Mouse (Mus musculus) neural tube, embryonic 12.5 days (tissue): ENCODE data around the gene Gm44511. TPM values are rescaled to one million over a fixed set of nuclear protein-coding genes. Genes with fewer than 3 reads are reported as not detected.
"Not testable (repeated sequence)": the region's sequence is repeated elsewhere in the genome, so short reads cannot be mapped to it uniquely, and the experiment has no call there.

Source experiments
- ATAC-seq: fragments of 200-750 bp; cut with Nextera tagmentation; 2 replicates; pipeline ENCODE4 v1.8.0; 2017; ENCODE audit warnings: low read depth, mild to moderate bottlenecking, moderate TSS enrichment, moderate library complexity; ENCODE audit not compliant: low FRiP score
- H3K27ac ChIP-seq: fragments of 300-500 bp; sonication (generic); 2 replicates; pipeline ENCODE4 v1.5.1; 2016
- H3K27me3 ChIP-seq: fragments of 300-500 bp; sonication (generic); replicated peaks from 2 replicates; pipeline ENCODE4 v1.6.1; 2016; ENCODE audit warnings: mild to moderate bottlenecking
- H3K36me3 ChIP-seq: fragments of 300-500 bp; sonication (generic); 2 replicates; pipeline ENCODE4 v1.6.1; 2016; ENCODE audit warnings: mild to moderate bottlenecking
- H3K4me1 ChIP-seq: fragments of 300-500 bp; sonication (generic); 2 replicates; pipeline ENCODE4 v1.6.1; 2016
- H3K4me2 ChIP-seq: fragments of 300-500 bp; sonication (generic); replicated peaks from 2 replicates; pipeline ENCODE4 v1.6.1; 2016; ENCODE audit warnings: mild to moderate bottlenecking
- H3K4me3 ChIP-seq: fragments of 300-500 bp; sonication (generic); 2 replicates; pipeline ENCODE4 v1.5.1; 2016
- H3K9ac ChIP-seq: fragments of 300-500 bp; sonication (generic); 2 replicates; pipeline ENCODE4 v1.6.1; 2016; ENCODE audit warnings: mild to moderate bottlenecking
- H3K9me3 ChIP-seq: fragments of 300-500 bp; sonication (generic); 2 replicates; pipeline ENCODE4 v1.6.1; 2016; ENCODE audit warnings: mild to moderate bottlenecking
- WGBS: fragments of 180-500 bp; shearing (Covaris S2); methylation state at CpG from one replicate; pipeline ENCODE4 v1.1.7; 2016; 5-methylcytosine and 5-hydroxymethylcytosine counted together
- polyA plus RNA-seq: library from polyadenylated mRNA; unstranded; fragments of >200 nt; fragmentation: Nextera tagmentation; extraction: Ambion mirVana; gene quantifications from 2 replicates; pipeline ENCODE4 v1.2.1, GENCODE M21; 2016

The Gm44511 gene
- polyA plus RNA-seq, 1 experiment from 2014 or later = not detected

- Histone ChIP-seq H3K27me3 (no peaks in the 10 kb centered on the region), H3K4me2 (no peak overlapping the region), H3K4me3 (no peak overlapping the region), H3K4me1 (peaks cover 6% of the 10 kb centered on the region; the same call in 1 of the 2 replicates), H3K9me3 (no peaks in the 10 kb centered on the region), H3K36me3 (no peaks in the 10 kb centered on the region), H3K27ac (no peak overlapping the region), H3K9ac (no peak overlapping the region)
- WGBS = 77% methylated on average over 8 of the region's 8 CpGs
- no peak for ATAC-seq
These were observed 29.7 kb downstream of the Gm44511 start for GRCm38 (mm10) chr6:128796321-128796955.

DNA sequence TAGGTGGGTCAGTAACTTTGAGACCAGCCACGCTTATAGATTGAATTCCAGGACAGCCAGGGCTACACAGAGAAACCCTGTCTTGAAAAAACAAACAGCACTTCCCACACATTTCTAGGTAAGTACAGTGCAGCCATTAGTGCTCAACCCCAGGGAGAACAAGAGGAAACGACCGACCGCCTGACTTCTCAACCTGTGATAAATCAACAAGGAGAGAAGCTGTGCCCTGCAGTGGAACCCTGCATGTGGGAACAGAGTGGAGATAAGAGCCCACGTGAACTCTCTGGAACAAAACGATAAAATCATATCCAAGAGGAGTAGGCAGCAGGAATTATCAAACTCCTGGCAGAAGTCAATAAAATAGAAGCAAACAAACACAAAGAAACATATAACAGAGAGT, 32.4 kb downstream of the Gm44511 start:
- H3K36me3 ChIP-seq = no peaks in the 10 kb centered on the region
- no peak for ATAC-seq
- H3K9me3 ChIP-seq = no peaks in the 10 kb centered on the region
- no peak overlapping the region for H3K4me2 ChIP-seq
- no peak overlapping the region for H3K27ac ChIP-seq
- no peak overlapping the region for H3K9ac ChIP-seq
- WGBS = 53% methylated on average over 6 of the region's 6 CpGs
- H3K4me1 ChIP-seq = peaks cover 6% of the 10 kb centered on the region; the same call in 1 of the 2 replicates
- H3K27me3 ChIP-seq = no peaks in the 10 kb centered on the region
- no peak overlapping the region for H3K4me3 ChIP-seq

GRCm38 (mm10) chr6:128790491-128790994, 35.6 kb downstream of the Gm44511 start:
- ATAC-seq, H3K27ac ChIP-seq, H3K4me2 ChIP-seq, H3K4me1 ChIP-seq, H3K4me3 ChIP-seq, H3K9me3 ChIP-seq, H3K27me3 ChIP-seq, H3K36me3 ChIP-seq, H3K9ac ChIP-seq: not testable (repeated sequence)
- 86% methylated on average over 4 of the region's 4 CpGs for WGBS

DNA sequence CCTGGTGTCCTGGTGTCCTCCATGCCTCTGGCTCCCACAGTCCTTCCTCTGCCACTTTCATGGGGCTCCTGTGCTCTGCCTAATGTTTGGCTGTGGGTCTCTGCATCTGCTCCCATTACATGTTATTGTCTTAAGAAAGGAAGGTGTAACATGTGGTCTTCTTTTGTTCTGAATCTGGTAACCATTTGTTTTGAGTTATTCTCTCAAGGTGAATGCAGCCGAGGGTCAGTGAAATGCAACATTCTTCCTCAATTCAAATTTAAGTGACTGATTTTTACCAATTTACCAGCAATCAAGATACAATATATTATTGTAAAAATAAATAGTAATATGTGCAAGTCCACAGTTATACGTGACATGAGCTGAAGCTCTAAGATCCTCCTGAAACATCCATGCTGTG, 37.0 kb downstream of the Gm44511 start, which contains the start of gene Klrb1c:
TSS of gene Klrb1c (minus strand) at position 101 of the 400 bp plus-strand sequence.
- Histone ChIP-seq H3K4me2 (no peak within 1 kb of the TSS), H3K36me3 (no peaks in the 10 kb centered on the region), H3K4me3 (no peak within 1 kb of the TSS), H3K27ac (no peak within 1 kb of the TSS), H3K4me1 (no peaks in the 10 kb centered on the region), H3K27me3 (no peaks in the 10 kb centered on the region), H3K9me3 (no peaks in the 10 kb centered on the region), H3K9ac (no peak within 1 kb of the TSS)
- 87% methylated on average over 2 of the region's 2 CpGs for WGBS
- no peak for ATAC-seq

DNA sequence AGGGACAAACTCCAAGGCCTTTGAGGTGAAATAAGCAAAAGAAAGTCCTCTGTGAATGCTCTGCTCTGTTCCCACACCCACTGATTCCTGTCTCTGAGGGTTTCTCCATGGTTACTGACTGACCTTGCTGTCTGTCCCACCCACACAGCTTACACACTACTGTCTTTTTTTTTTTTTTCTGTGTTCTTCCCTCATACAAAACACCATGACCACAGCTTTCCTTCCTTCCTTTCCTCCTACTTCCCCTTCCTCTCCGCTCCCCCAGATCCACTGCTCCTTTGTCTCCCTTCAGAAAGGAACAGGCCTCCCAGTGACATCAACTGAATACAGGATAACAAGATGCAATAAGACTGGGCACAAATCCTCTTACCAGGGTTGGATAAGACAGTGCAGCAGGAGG, 37.6 kb downstream of the Gm44511 start:
- no peak overlapping the region for H3K4me2 ChIP-seq
- no peaks in the 10 kb centered on the region for H3K9me3 ChIP-seq
- H3K27ac ChIP-seq = no peak overlapping the region
- no peaks in the 10 kb centered on the region for H3K27me3 ChIP-seq
- no peaks in the 10 kb centered on the region for H3K4me1 ChIP-seq
- 76% methylated on average over 1 of the region's 1 CpGs for WGBS
- no peak overlapping the region for H3K4me3 ChIP-seq
- H3K36me3 ChIP-seq = no peaks in the 10 kb centered on the region
- H3K9ac ChIP-seq = no peak overlapping the region
- no peak for ATAC-seq

GRCm38 (mm10) chr6:128786396-128786795, 39.7 kb downstream of the Gm44511 start:
- not testable (repeated sequence) for ATAC-seq, H3K9me3 ChIP-seq, H3K4me1 ChIP-seq, H3K4me2 ChIP-seq, H3K36me3 ChIP-seq, H3K27ac ChIP-seq, H3K9ac ChIP-seq, H3K4me3 ChIP-seq, H3K27me3 ChIP-seq
- WGBS = 89% methylated on average over 1 of the region's 1 CpGs

- no peak overlapping the region for H3K4me3 ChIP-seq
- no peak for ATAC-seq
- H3K36me3 ChIP-seq = no peaks in the 10 kb centered on the region
- 0 out of 2 replicates have a peak, but pooled peaks cover 3% of the 10 kb centered on the region for H3K9me3 ChIP-seq
- H3K4me1 ChIP-seq = peaks cover 3% of the 10 kb centered on the region; the same call in 1 of the 2 replicates
- no peak overlapping the region for H3K9ac ChIP-seq
- 79% methylated on average over 10 of the region's 10 CpGs for WGBS
- no peak overlapping the region for H3K4me2 ChIP-seq
- no peak overlapping the region for H3K27ac ChIP-seq
- no peaks in the 10 kb centered on the region for H3K27me3 ChIP-seq
These were observed 56.4 kb downstream of the Gm44511 start for GRCm38 (mm10) chr6:128769481-128770253.

DNA sequence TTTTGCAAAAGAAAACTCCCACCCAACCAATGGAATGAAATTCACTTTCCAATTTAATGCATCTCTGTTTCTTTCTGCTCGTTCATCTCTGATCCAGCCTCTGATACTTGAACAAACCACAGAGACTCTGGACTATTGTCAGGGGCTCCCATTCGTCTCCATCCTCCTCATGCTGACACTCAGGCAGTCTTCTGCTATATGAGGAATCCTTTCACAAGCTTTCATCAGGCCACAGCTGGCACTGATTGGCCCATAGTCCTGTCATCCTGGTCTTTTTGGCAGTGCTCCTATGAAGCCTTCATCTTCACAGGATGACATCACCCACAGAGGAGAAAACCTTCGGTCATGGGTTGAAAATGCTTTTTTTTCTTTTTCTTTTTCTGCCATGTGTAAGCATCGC, 58.1 kb downstream of the Gm44511 start:
- Histone ChIP-seq H3K4me1 (peaks cover 3% of the 10 kb centered on the region; the same call in 1 of the 2 replicates), H3K9ac (no peak overlapping the region), H3K36me3 (no peaks in the 10 kb centered on the region), H3K27ac (no peak overlapping the region), H3K4me3 (no peak overlapping the region), H3K4me2 (no peak overlapping the region), H3K9me3 (no peaks in the 10 kb centered on the region), H3K27me3 (no peaks in the 10 kb centered on the region)
- 81% methylated on average over 4 of the region's 4 CpGs for WGBS
- ATAC-seq = no peak

DNA sequence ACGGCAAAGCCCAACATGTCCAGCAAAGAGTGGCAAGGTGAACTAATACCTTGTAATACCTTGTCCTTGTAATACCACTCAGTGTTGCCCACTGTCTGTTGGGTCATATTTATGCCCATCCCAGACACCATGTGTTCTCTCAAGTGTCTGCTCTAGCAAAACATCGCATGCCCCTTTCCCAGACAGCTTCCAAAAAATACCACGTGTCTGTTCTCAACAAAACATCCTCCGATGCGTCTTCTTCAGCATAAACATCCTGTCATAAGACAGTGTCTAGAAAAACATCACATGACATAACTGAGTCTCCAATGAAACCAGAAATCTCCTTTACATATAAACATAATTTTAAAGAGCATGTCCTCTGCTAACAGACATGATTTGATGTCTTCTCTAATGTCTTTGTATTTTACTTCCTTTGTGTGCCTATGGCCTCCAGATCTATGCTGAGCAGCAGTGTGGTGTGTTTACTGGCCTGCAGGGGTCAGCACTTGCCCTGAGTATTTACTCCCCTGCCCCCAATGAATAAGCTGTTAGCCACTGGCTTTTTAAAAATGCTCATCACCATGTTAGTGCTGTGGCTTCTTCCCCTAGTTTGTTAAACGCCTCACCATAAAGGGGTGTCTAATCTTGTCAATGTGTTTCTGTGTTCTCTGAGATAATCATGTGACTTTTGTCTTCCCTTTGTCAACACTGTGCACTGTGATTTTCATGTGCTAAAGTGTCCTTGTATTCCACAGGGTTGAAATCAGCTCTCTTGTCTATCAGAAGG, 59.4 kb downstream of the Gm44511 start:
- H3K4me3 ChIP-seq, H3K27ac ChIP-seq, H3K9ac ChIP-seq, H3K4me2 ChIP-seq, H3K9me3 ChIP-seq, H3K36me3 ChIP-seq, H3K4me1 ChIP-seq, H3K27me3 ChIP-seq: not testable (repeated sequence)
- peak; percentile 37; the same call in 1 of the 2 replicates for ATAC-seq
- 68% methylated on average over 6 of the region's 6 CpGs for WGBS

GRCm38 (mm10) chr6:128765211-128765610, 60.9 kb downstream of the Gm44511 start:
- H3K4me2 ChIP-seq = no peak overlapping the region
- H3K27ac ChIP-seq = no peak overlapping the region
- H3K4me3 ChIP-seq = no peak overlapping the region
- no peaks in the 10 kb centered on the region for H3K27me3 ChIP-seq
- no peaks in the 10 kb centered on the region for H3K9me3 ChIP-seq
- peaks cover 6% of the 10 kb centered on the region; the same call in 1 of the 2 replicates for H3K4me1 ChIP-seq
- WGBS = 86% methylated on average over 1 of the region's 1 CpGs
- H3K9ac ChIP-seq = no peak overlapping the region
- no peak for ATAC-seq
- H3K36me3 ChIP-seq = no peaks in the 10 kb centered on the region

DNA sequence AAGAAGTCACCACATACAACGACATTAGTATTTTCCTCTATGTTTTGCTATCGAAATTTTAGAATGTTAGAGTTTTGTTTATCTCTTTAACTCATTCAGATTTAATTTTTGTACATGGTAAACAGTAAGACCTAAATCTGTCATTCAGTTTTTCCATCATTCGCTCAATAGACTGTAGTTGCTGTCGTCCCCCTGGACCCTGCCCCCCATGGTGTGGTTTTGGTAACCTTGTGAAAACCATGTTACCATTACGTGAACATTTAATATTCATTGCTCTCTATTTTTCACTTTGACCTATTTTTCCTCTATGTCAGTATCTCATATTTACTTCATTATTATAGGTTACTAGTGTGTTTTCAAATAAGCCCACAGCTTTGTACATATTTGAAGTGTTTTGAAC, 61.5 kb downstream of the Gm44511 start:
- Histone ChIP-seq H3K27me3 (no peaks in the 10 kb centered on the region), H3K4me1 (0 out of 2 replicates have a peak, but pooled peaks cover 3% of the 10 kb centered on the region), H3K9me3 (no peaks in the 10 kb centered on the region), H3K4me2 (peak overlapping the region; percentile 62), H3K9ac (no peak overlapping the region), H3K27ac (no peak overlapping the region), H3K36me3 (no peaks in the 10 kb centered on the region), H3K4me3 (peak overlapping the region; percentile 36)
- WGBS = 22% methylated on average over 5 of the region's 5 CpGs
- no peak for ATAC-seq
